8 mouse cellular contexts compared by ENCODE assay signal in the genomic region with DNA sequence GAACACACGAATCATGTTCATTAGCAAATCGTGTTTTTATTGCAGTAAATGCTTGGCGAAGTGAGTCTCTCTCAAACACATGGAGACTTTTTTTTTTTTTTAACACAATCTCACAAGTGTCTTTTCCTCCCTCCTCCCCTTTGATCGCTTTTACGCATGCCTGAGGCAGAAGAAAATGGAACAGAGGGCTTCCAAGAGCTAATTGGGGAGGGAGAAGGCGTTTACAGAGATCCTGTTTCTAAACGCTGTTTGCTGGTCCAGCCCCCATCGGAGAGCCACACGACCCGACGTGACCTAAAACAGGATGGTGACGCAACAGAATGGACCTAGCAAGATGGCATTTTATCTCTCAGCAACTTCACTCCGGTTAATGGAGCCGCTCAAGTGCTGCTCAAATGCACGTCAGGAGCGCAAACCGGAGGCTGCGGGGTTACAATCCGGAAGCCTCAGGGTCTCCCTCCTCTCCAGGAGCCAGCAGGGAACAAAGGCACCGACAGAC.
A peak's percentile ranks its signal among the peaks of the same experiment; 100 is the strongest.
DNase-seq lines count a peak whose midpoint lies in the region; ATAC-seq and TF ChIP-seq lines count a peak whose summit lies in the region.

No protein-coding gene starts in this region.

- DNase-seq in ES-E14 (ENCODE audit: low read depth, low spot score) = no peak
- peak; percentile 54 to 66 for DNase-seq in adrenal gland, postnatal 36 days
- DNase-seq in forebrain, embryonic 14.5 days (ENCODE audit: low spot score) = peak; percentile 87
- DNase-seq in layer of hippocampus, postnatal 36 days = peak; percentile 21 to 41
- DNase-seq in ovary, adult 18-20 months (ENCODE audit: low spot score) = no peak

- H3K4me1 ChIP-seq in ES-E14 (ENCODE audit: control insufficient read depth in 2 of 2, insufficient read depth in 2 of 2, low read length in 2 of 2, poor library complexity in 1 of 2) = peaks cover 10 to 11% of the 10 kb centered on the region in 2 experiments; a peak in 3 of 4 replicates
- H3K4me1 ChIP-seq in forebrain, embryonic 14.5 days (ENCODE audit: control insufficient read depth, insufficient read depth, low read length) = peaks cover 41% of the 10 kb centered on the region
- peaks cover 68% of the 10 kb centered on the region for H3K4me1 ChIP-seq in megakaryocyte, embryonic 14.5 days
- peaks cover 5% of the 10 kb centered on the region for H3K4me1 ChIP-seq in small intestine, adult 2 months (ENCODE audit: control insufficient read depth, insufficient read depth, insufficient read length, low read length)

- ATAC-seq in forebrain, embryonic 14.5 days = peak; percentile 22; the same call in 1 of the 2 replicates
- ATAC-seq in hematopoietic stem cell, adult 5-6 weeks (replicated peaks in 1 of 2; ENCODE audit: insufficient read depth in 1 of 2, low FRiP score in 2 of 2, low TSS enrichment in 1 of 2, low read depth in 1 of 2, poor library complexity in 2 of 2, severe bottlenecking in 2 of 2) = peak; percentile 52 to 68

- under 1% methylated on average over 20 of the region's 20 CpGs for WGBS in forebrain, embryonic 14.5 days
- 2% methylated on average over 20 of the region's 20 CpGs for WGBS in small intestine, adult 2 months

- H3K9me3 ChIP-seq in ES-E14 (ENCODE audit: control insufficient read depth, insufficient read depth, low read depth, low read length) = no peaks in the 10 kb centered on the region
- H3K9me3 ChIP-seq in forebrain, embryonic 14.5 days (replicated peaks; ENCODE audit: control insufficient read depth, low read length) = no peaks in the 10 kb centered on the region
- peaks cover 4% of the 10 kb centered on the region; the same call in 1 of the 2 replicates for H3K9me3 ChIP-seq in megakaryocyte, embryonic 14.5 days

- in situ Hi-C loops in ES-E14 (cut with MboI; ENCODE audit: low sequenced_read_pairs in 2 of 2, unreplicated experiment in 2 of 2) = no loop called here

- peak overlapping the region; percentile 55 for H3K4me2 ChIP-seq in forebrain, embryonic 14.5 days (ENCODE audit: low read length)

- no peak overlapping the region for H3K27ac ChIP-seq in ES-E14 (ENCODE audit: insufficient read depth, low read depth, low read length, poor library complexity, severe bottlenecking)
- H3K27ac ChIP-seq in forebrain, embryonic 14.5 days (ENCODE audit: low read depth, low read length) = peak overlapping the region; percentile 92
- H3K27ac ChIP-seq in small intestine, adult 2 months (ENCODE audit: insufficient read depth, low read depth, low read length) = peak overlapping the region; percentile 30; the same call in 1 of the 2 replicates

- peak overlapping the region; percentile 4 to 11; a peak in 3 of 4 replicates for H3K4me3 ChIP-seq in ES-E14 (ENCODE audit: insufficient read depth in 1 of 2, low read depth in 1 of 2, low read length in 2 of 2, poor library complexity in 1 of 2, severe bottlenecking in 1 of 2)
- H3K4me3 ChIP-seq in forebrain, embryonic 14.5 days (ENCODE audit: low read depth, low read length) = peak overlapping the region; percentile 28
- H3K4me3 ChIP-seq in megakaryocyte, embryonic 14.5 days (replicated peaks) = peak overlapping the region; percentile 90
- H3K4me3 ChIP-seq in small intestine, adult 2 months (ENCODE audit: low read depth, low read length) = peak overlapping the region; percentile 48

- peak overlapping the region; percentile 51 for H3K9ac ChIP-seq in ES-E14 (ENCODE audit: insufficient read depth, low read depth, low read length, poor library complexity, severe bottlenecking)
- H3K9ac ChIP-seq in forebrain, embryonic 14.5 days (ENCODE audit: low read length) = peak overlapping the region; percentile 53

- H3K27me3 ChIP-seq in forebrain, embryonic 14.5 days (replicated peaks; ENCODE audit: control insufficient read depth, insufficient read depth, low read length) = no peaks in the 10 kb centered on the region
- no peaks in the 10 kb centered on the region for H3K27me3 ChIP-seq in megakaryocyte, embryonic 14.5 days (replicated peaks)
- H3K27me3 ChIP-seq in small intestine, adult 2 months (ENCODE audit: control insufficient read depth, insufficient read depth, low read length) = no peaks in the 10 kb centered on the region

- H3K36me3 ChIP-seq in ES-E14 (ENCODE audit: control insufficient read depth, insufficient read depth, low read length, poor library complexity, severe bottlenecking) = no peaks in the 10 kb centered on the region
- H3K36me3 ChIP-seq in forebrain, embryonic 14.5 days (ENCODE audit: control insufficient read depth, insufficient read depth, low read length) = no peaks in the 10 kb centered on the region
- no peaks in the 10 kb centered on the region for H3K36me3 ChIP-seq in megakaryocyte, embryonic 14.5 days (replicated peaks; ENCODE audit: low read length)
- H3K36me3 ChIP-seq in small intestine, adult 2 months (ENCODE audit: control insufficient read depth, insufficient read depth, low read length) = no peaks in the 10 kb centered on the region

- TF ChIP-seq CTCF in small intestine, adult 2 months (IDR thresholded peaks at IDR 0.05; ENCODE audit: extremely low read depth, insufficient read length, insufficient replicate concordance, low read depth, low read length) = no peak

- TF ChIP-seq POLR2A in small intestine, adult 2 months (IDR thresholded peaks at IDR 0.05; ENCODE audit: low read depth, low read length) = no peak

TF ChIP-seq in ES-E14, 5 proteins besides CTCF, POLR2A, EP300 and RAD21:
- TF ChIP-seq ZNF384 (IDR thresholded peaks at IDR 0.05; ENCODE audit: low read depth, low read length) (no peak), MAFK (IDR thresholded peaks at IDR 0.05; ENCODE audit: insufficient read depth, low read depth, low read length) (no peak), HCFC1 (IDR thresholded peaks at IDR 0.05; ENCODE audit: borderline replicate concordance, insufficient read depth, low read length) (no peak), CHD2 (IDR thresholded peaks at IDR 0.05; ENCODE audit: low read depth, low read length) (no peak), ZC3H11A (IDR thresholded peaks at IDR 0.05; ENCODE audit: borderline replicate concordance, low read depth, low read length) (no peak)

Comparison
In these comparisons a context has a peak if more than half of its experiments do, and no peak if none do; other contexts are left out.
1. DNase-seq: peak in adrenal gland, postnatal 36 days (2 of 2), forebrain, embryonic 14.5 days (single experiment) and layer of hippocampus, postnatal 36 days (2 of 2); none in ES-E14 (single experiment) and ovary, adult 18-20 months (single experiment).
2. H3K4me3 ChIP-seq: peak in every context shown above with its lines; median percentile 90 in megakaryocyte, embryonic 14.5 days; 48 in small intestine, adult 2 months; 28 in forebrain, embryonic 14.5 days; 8 in ES-E14.